In the genomic region with DNA sequence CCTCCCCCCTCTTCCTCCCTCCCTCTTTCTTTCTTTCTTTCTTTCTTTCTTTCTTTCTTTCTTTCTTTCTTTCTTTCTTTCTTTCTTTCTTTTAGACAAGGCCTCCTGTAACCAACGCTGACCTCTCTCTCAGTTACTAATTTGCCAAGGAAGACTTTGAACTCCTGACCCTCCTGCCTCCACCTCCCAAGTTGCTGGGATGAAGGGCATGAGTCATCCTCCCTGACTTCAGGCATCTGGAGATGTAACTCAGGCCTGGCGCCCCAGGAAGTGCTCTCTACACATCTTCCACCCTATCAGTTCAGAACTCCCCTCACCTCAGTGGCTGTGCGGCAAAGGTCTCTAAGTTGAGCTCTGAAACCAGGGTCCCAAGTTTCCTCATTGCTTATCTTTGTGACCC, we compare ENCODE assay signal across 27 mouse cellular contexts.
DNase-seq lines count a peak whose midpoint lies in the region; ATAC-seq lines count a peak whose summit lies in the region.
"Had no signal": no experiment of that assay in that cellular context is flagged by ENCODE, and none has a peak within 500 bp of the region (broad histone marks: within the 10 kb centered on the region; RNA-seq: fewer than 3 reads in every experiment).

No protein-coding gene starts in this region.

- 78% methylated on average over 3 of the region's 3 CpGs for WGBS in hindbrain, embryonic 15.5 days
- WGBS in hindbrain, embryonic 12.5 days = 75% methylated on average over 3 of the region's 3 CpGs
- 82% methylated on average over 3 of the region's 3 CpGs for WGBS in midbrain, embryonic 13.5 days
- WGBS in midbrain, embryonic 14.5 days = 82% methylated on average over 3 of the region's 3 CpGs

- DNase-seq in kidney, adult 9 months = peak; percentile 61
- no peak for DNase-seq in kidney, postnatal 4 days
- DNase-seq in midbrain, embryonic 14.5 days = no peak
- DNase-seq in yolk sac, embryonic 10.5 days (ENCODE audit: low spot score) = peak; percentile 8
- DNase-seq in urinary bladder, adult 2 months (ENCODE audit: low spot score) = no peak
- DNase-seq: adrenal gland, postnatal 25 days; B cell, adult 2 months; cerebellum, adult 11-12 months; cerebellum, postnatal 10 days; gastrocnemius, postnatal 10 days; heart, postnatal 4 days; lung, embryonic 14.5 days; lung, postnatal 14 days; retina, postnatal 1 day; right cerebral cortex, postnatal 14 days; thymus, postnatal 4 days had no signal

- no peaks in the 10 kb centered on the region for H3K9me3 ChIP-seq in hindbrain, embryonic 15.5 days
- H3K9me3 ChIP-seq in hindbrain, embryonic 12.5 days (replicated peaks) = no peaks in the 10 kb centered on the region
- H3K9me3 ChIP-seq in midbrain, embryonic 13.5 days = no peaks in the 10 kb centered on the region
- H3K9me3 ChIP-seq in midbrain, embryonic 14.5 days (ENCODE audit: control insufficient read depth, low read length) = no peaks in the 10 kb centered on the region
- H3K9me3 ChIP-seq: embryonic facial prominence, embryonic 10.5 days; embryonic facial prominence, embryonic 15.5 days; forebrain, embryonic 12.5 days; limb, embryonic 12.5 days; liver, embryonic 15.5 days; neural tube, embryonic 12.5 days had no signal

- no peak for ATAC-seq in hindbrain, embryonic 15.5 days (ENCODE audit: low FRiP score, low read depth)
- ATAC-seq in hindbrain, embryonic 12.5 days (ENCODE audit: low FRiP score) = no peak
- ATAC-seq in midbrain, embryonic 13.5 days = no peak
- no peak for ATAC-seq in midbrain, embryonic 14.5 days (ENCODE audit: low FRiP score, low TSS enrichment)
- ATAC-seq: midbrain, embryonic 16.5 days had no signal

- H3K27me3 ChIP-seq in hindbrain, embryonic 15.5 days = no peaks in the 10 kb centered on the region
- H3K27me3 ChIP-seq in hindbrain, embryonic 12.5 days = no peaks in the 10 kb centered on the region
- H3K27me3 ChIP-seq in midbrain, embryonic 13.5 days = no peaks in the 10 kb centered on the region
- H3K27me3 ChIP-seq in midbrain, embryonic 14.5 days (ENCODE audit: control insufficient read depth, insufficient read depth, low read length) = no peaks in the 10 kb centered on the region
- H3K27me3 ChIP-seq: embryonic facial prominence, embryonic 15.5 days; forebrain, embryonic 12.5 days; liver, embryonic 15.5 days; neural tube, embryonic 12.5 days had no signal

- no peaks in the 10 kb centered on the region for H3K36me3 ChIP-seq in hindbrain, embryonic 15.5 days
- H3K36me3 ChIP-seq in hindbrain, embryonic 12.5 days = no peaks in the 10 kb centered on the region
- no peaks in the 10 kb centered on the region for H3K36me3 ChIP-seq in midbrain, embryonic 13.5 days
- no peaks in the 10 kb centered on the region for H3K36me3 ChIP-seq in midbrain, embryonic 14.5 days (ENCODE audit: control insufficient read depth, insufficient read depth, low read length)
- H3K36me3 ChIP-seq: embryonic facial prominence, embryonic 10.5 days; embryonic facial prominence, embryonic 15.5 days; forebrain, embryonic 12.5 days; limb, embryonic 12.5 days; liver, embryonic 15.5 days; neural tube, embryonic 12.5 days had no signal

- H3K4me3 ChIP-seq in hindbrain, embryonic 15.5 days = no peak overlapping the region
- no peak overlapping the region for H3K4me3 ChIP-seq in hindbrain, embryonic 12.5 days
- no peak overlapping the region for H3K4me3 ChIP-seq in midbrain, embryonic 13.5 days (replicated peaks)
- H3K4me3 ChIP-seq in midbrain, embryonic 14.5 days (replicated peaks; ENCODE audit: low read depth, low read length) = no peak overlapping the region
- H3K4me3 ChIP-seq: embryonic facial prominence, embryonic 10.5 days; embryonic facial prominence, embryonic 15.5 days; forebrain, embryonic 12.5 days; limb, embryonic 12.5 days; liver, embryonic 15.5 days; neural tube, embryonic 12.5 days had no signal

- peaks cover 65% of the 10 kb centered on the region for H3K4me1 ChIP-seq in hindbrain, embryonic 15.5 days (replicated peaks)
- H3K4me1 ChIP-seq in hindbrain, embryonic 12.5 days = peaks cover 62% of the 10 kb centered on the region
- H3K4me1 ChIP-seq in midbrain, embryonic 13.5 days (replicated peaks) = peaks cover 52% of the 10 kb centered on the region
- peaks cover 46% of the 10 kb centered on the region for H3K4me1 ChIP-seq in midbrain, embryonic 14.5 days (ENCODE audit: control insufficient read depth, insufficient read depth, low read length)
- H3K4me1 ChIP-seq: embryonic facial prominence, embryonic 15.5 days; liver, embryonic 15.5 days had no signal

- H3K27ac ChIP-seq in hindbrain, embryonic 15.5 days (replicated peaks) = peak overlapping the region; percentile 62
- H3K27ac ChIP-seq in hindbrain, embryonic 12.5 days = no peak overlapping the region; the same call in 1 of the 2 replicates
- no peak overlapping the region for H3K27ac ChIP-seq in midbrain, embryonic 13.5 days
- no peak overlapping the region for H3K27ac ChIP-seq in midbrain, embryonic 14.5 days (replicated peaks; ENCODE audit: low read depth, low read length)
- H3K27ac ChIP-seq: embryonic facial prominence, embryonic 10.5 days; embryonic facial prominence, embryonic 15.5 days; kidney, postnatal 0 days; limb, embryonic 12.5 days; liver, embryonic 15.5 days had no signal

- no peak overlapping the region for H3K4me2 ChIP-seq in hindbrain, embryonic 15.5 days
- H3K4me2 ChIP-seq in hindbrain, embryonic 12.5 days (replicated peaks) = no peak overlapping the region
- no peak overlapping the region for H3K4me2 ChIP-seq in midbrain, embryonic 13.5 days (replicated peaks)
- H3K4me2 ChIP-seq in midbrain, embryonic 14.5 days (ENCODE audit: low read length) = no peak overlapping the region
- H3K4me2 ChIP-seq: embryonic facial prominence, embryonic 15.5 days; forebrain, embryonic 12.5 days; limb, embryonic 12.5 days; liver, embryonic 15.5 days; lung, embryonic 14.5 days; neural tube, embryonic 12.5 days had no signal

- no peak overlapping the region for H3K9ac ChIP-seq in hindbrain, embryonic 15.5 days
- H3K9ac ChIP-seq in hindbrain, embryonic 12.5 days = no peak overlapping the region
- H3K9ac ChIP-seq in midbrain, embryonic 13.5 days (replicated peaks) = 0 out of 2 replicates have a peak overlapping the region, but pooled peaks have one; percentile 8
- no peak overlapping the region for H3K9ac ChIP-seq in midbrain, embryonic 14.5 days (replicated peaks; ENCODE audit: low read length)
- H3K9ac ChIP-seq: embryonic facial prominence, embryonic 15.5 days; forebrain, embryonic 12.5 days; limb, embryonic 12.5 days; liver, embryonic 15.5 days; lung, embryonic 14.5 days; neural tube, embryonic 12.5 days had no signal

Comparison
In these comparisons a context has a peak if more than half of its experiments do, and no peak if none do; other contexts are left out.
1. DNase-seq: peak in kidney, adult 9 months (single experiment) and yolk sac, embryonic 10.5 days (single experiment); none in kidney, postnatal 4 days (0 of 2), midbrain, embryonic 14.5 days (single experiment) and urinary bladder, adult 2 months (single experiment).